Comparison of ENCODE assay signal across 9 mouse cellular contexts in genomic region chr7:97480290-97480689, GRCm38 (mm10). TPM values are rescaled to one million over a fixed set of nuclear protein-coding genes. Genes with fewer than 3 reads are reported as not detected.
A peak's percentile ranks its signal among the peaks of the same experiment; 100 is the strongest.
DNase-seq lines count a peak whose midpoint lies in the region; ATAC-seq and TF ChIP-seq lines count a peak whose summit lies in the region.
"Had no signal": no experiment of that assay in that cellular context is flagged by ENCODE, and none has a peak within 500 bp of the region (broad histone marks: within the 10 kb centered on the region; RNA-seq: fewer than 3 reads in every experiment).

No protein-coding gene starts in this region.

- H3K4me3 ChIP-seq in kidney, embryonic 16.5 days (ENCODE audit: low read length), result peak overlapping the region; percentile 87
- peak overlapping the region; percentile 10; the same call in 1 of the 2 replicates for H3K4me3 ChIP-seq in embryonic fibroblast, embryonic 13.5 days (ENCODE audit: insufficient read depth, low read length)
- peak overlapping the region; percentile 84 for H3K4me3 ChIP-seq in intestine, embryonic 15.5 days (replicated peaks)
- peak overlapping the region; percentile 38 for H3K4me3 ChIP-seq in myocyte

- no peak overlapping the region for H3ac ChIP-seq in myocyte (ENCODE audit: control insufficient read depth, insufficient read length)

- peaks cover 15% of the 10 kb centered on the region for H3K79me2 ChIP-seq in myocyte (ENCODE audit: control insufficient read depth, insufficient read depth)

- peaks cover 17% of the 10 kb centered on the region for H3K4me1 ChIP-seq in kidney, embryonic 16.5 days (ENCODE audit: insufficient read depth, low read length)
- peaks cover 3% of the 10 kb centered on the region for H3K4me1 ChIP-seq in embryonic fibroblast, embryonic 13.5 days (ENCODE audit: control insufficient read depth, insufficient read depth, low read length)
- peaks cover 8% of the 10 kb centered on the region for H3K4me1 ChIP-seq in intestine, embryonic 15.5 days (replicated peaks)

- no peak for DNase-seq in kidney, adult 18-20 months
- DNase-seq in embryo, embryonic 10 days (ENCODE audit: low spot score), result no peak
- DNase-seq in yolk sac, embryonic 10.5 days (ENCODE audit: low spot score), result no peak

- peak; percentile 41; the same call in 1 of the 2 replicates for ATAC-seq in kidney, embryonic 16.5 days (ENCODE audit: low FRiP score, low TSS enrichment)
- ATAC-seq in intestine, embryonic 15.5 days, result no peak
- no peak for ATAC-seq in megakaryocyte progenitor cell, adult 5-6 weeks (replicated peaks; ENCODE audit: poor library complexity)

- no peak for TF ChIP-seq CTCF in embryonic fibroblast, embryonic 13.5 days (IDR thresholded peaks at IDR 0.05; ENCODE audit: borderline replicate concordance, insufficient read depth, low read length)

- H3K36me3 ChIP-seq in kidney, embryonic 16.5 days (ENCODE audit: insufficient read depth, low read length), result peaks cover 5% of the 10 kb centered on the region; the same call in 1 of the 2 replicates
- no peaks in the 10 kb centered on the region for H3K36me3 ChIP-seq in intestine, embryonic 15.5 days
- peaks cover 1% of the 10 kb centered on the region for H3K36me3 ChIP-seq in myocyte (ENCODE audit: control insufficient read depth, insufficient read depth)

- no peaks in the 10 kb centered on the region for H3K27me3 ChIP-seq in kidney, embryonic 16.5 days (ENCODE audit: insufficient read depth, low read length)
- H3K27me3 ChIP-seq in intestine, embryonic 15.5 days (replicated peaks), result no peaks in the 10 kb centered on the region
- no peaks in the 10 kb centered on the region for H3K27me3 ChIP-seq in myocyte (ENCODE audit: control insufficient read depth, insufficient read depth, insufficient read length)
- H3K27me3 ChIP-seq: Patski had no signal

- peak overlapping the region; percentile 65 for H3K4me2 ChIP-seq in kidney, embryonic 16.5 days (replicated peaks; ENCODE audit: low read depth, low read length)
- H3K4me2 ChIP-seq in intestine, embryonic 15.5 days (replicated peaks), result peak overlapping the region; percentile 70
- H3K4me2 ChIP-seq in myocyte (ENCODE audit: low read depth), result peak overlapping the region; percentile 74

- no peak for TF ChIP-seq POLR2A in embryonic fibroblast, embryonic 13.5 days (IDR thresholded peaks at IDR 0.05; ENCODE audit: low read depth, low read length)
- no peak for TF ChIP-seq POLR2A in myocyte (IDR thresholded peaks at IDR 0.05; ENCODE audit: insufficient read length, low read depth)

- no peak overlapping the region for H3K27ac ChIP-seq in kidney, embryonic 16.5 days (ENCODE audit: low read length)
- no peak overlapping the region for H3K27ac ChIP-seq in embryonic fibroblast, embryonic 13.5 days (ENCODE audit: insufficient read depth, low read length)
- no peak overlapping the region for H3K27ac ChIP-seq in intestine, embryonic 15.5 days

- H3K9ac ChIP-seq in kidney, embryonic 16.5 days (replicated peaks; ENCODE audit: low read length), result peak overlapping the region; percentile 50; the same call in 1 of the 2 replicates
- H3K9ac ChIP-seq in intestine, embryonic 15.5 days, result no peak overlapping the region

- no peaks in the 10 kb centered on the region for H3K9me3 ChIP-seq in kidney, embryonic 16.5 days (ENCODE audit: low read length)
- H3K9me3 ChIP-seq in intestine, embryonic 15.5 days, result no peaks in the 10 kb centered on the region

- 26% methylated on average over 3 of the region's 3 CpGs for WGBS in kidney, embryonic 16.5 days
- WGBS in intestine, embryonic 15.5 days, result 12% methylated on average over 3 of the region's 3 CpGs

TF ChIP-seq in myocyte, 11 proteins besides CTCF, POLR2A, EP300 and RAD21:
- no peak for TF ChIP-seq MYOG (IDR thresholded peaks at IDR 0.05; ENCODE audit: control insufficient read depth in 1 of 3, insufficient read depth in 1 of 3, insufficient read length in 2 of 3, low read depth in 2 of 3)
- TF ChIP-seq REST (IDR thresholded peaks at IDR 0.05; ENCODE audit: insufficient read depth, insufficient read length), result no peak
- no peak for TF ChIP-seq POLR2AphosphoS2 (IDR thresholded peaks at IDR 0.05; ENCODE audit: insufficient read length, low read depth)
- TF ChIP-seq CEBPB (IDR thresholded peaks at IDR 0.05; ENCODE audit: insufficient read depth, poor library complexity, severe bottlenecking), result no peak
- no peak for TF ChIP-seq TCF12 (IDR thresholded peaks at IDR 0.05; ENCODE audit: insufficient read depth, poor library complexity, severe bottlenecking)
- no peak for TF ChIP-seq USF1 (IDR thresholded peaks at IDR 0.05; ENCODE audit: low read depth)
- TF ChIP-seq MYOD1 (IDR thresholded peaks at IDR 0.05; ENCODE audit: control insufficient read depth in 1 of 3, insufficient read length in 2 of 3, low read depth in 2 of 3), result no peak
- no peak for TF ChIP-seq SRF (IDR thresholded peaks at IDR 0.05; ENCODE audit: control insufficient read depth, insufficient read length, low read depth)
- TF ChIP-seq TCF3 (IDR thresholded peaks at IDR 0.05; ENCODE audit: insufficient read length, low read depth), result no peak
- TF ChIP-seq E2F4 (IDR thresholded peaks at IDR 0.05; ENCODE audit: insufficient read depth), result no peak
- TF ChIP-seq MAX (IDR thresholded peaks at IDR 0.05; ENCODE audit: low read depth), result no peak

RNA-seq across cellular contexts. Expression of gene Ints4, which starts 0.5 kb away (rescaled TPM):
- polyA plus RNA-seq in kidney, embryonic 16.5 days (2015; fragmentation: Nextera tagmentation; extraction: Ambion mirVana), result 59.2 and 60.4 TPM in 2 replicates
- polyA plus RNA-seq in embryonic fibroblast, embryonic 13.5 days (2011; ENCODE audit: insufficient read length, low read depth, missing spikeins), result 28.4 and 39.0 TPM in 2 replicates
- 41.1 and 42.1 TPM in 2 replicates for polyA plus RNA-seq in intestine, embryonic 15.5 days (2015; fragmentation: Nextera tagmentation; extraction: Ambion mirVana)
- polyA plus RNA-seq in myocyte (2012; fragmentation: generic; extraction: Trizol), result 24.9 TPM
- 80.7 and 124 TPM in 2 replicates for total RNA-seq in megakaryocyte progenitor cell, adult 5-6 weeks (2015)
- 44.6 and 62.6 TPM in 2 replicates for total RNA-seq in megakaryocyte progenitor cell, adult 5-6 weeks (2017)

RNA-seq across cellular contexts. Expression of gene Kctd14, which starts 29.2 kb away (rescaled TPM):
- polyA plus RNA-seq in kidney, embryonic 16.5 days (2015; fragmentation: Nextera tagmentation; extraction: Ambion mirVana), result 1.2 and 1.4 TPM in 2 replicates
- polyA plus RNA-seq in embryonic fibroblast, embryonic 13.5 days (2011; ENCODE audit: insufficient read length, low read depth, missing spikeins), result 0.70 TPM in 1 of 2 replicates, not detected in the other
- polyA plus RNA-seq in intestine, embryonic 15.5 days (2015; fragmentation: Nextera tagmentation; extraction: Ambion mirVana), result 4.5 and 9.0 TPM in 2 replicates
- polyA plus RNA-seq in myocyte (2012; fragmentation: generic; extraction: Trizol), result 0.10 TPM
- 5.9 and 6.7 TPM in 2 replicates for total RNA-seq in megakaryocyte progenitor cell, adult 5-6 weeks (2015)
- total RNA-seq in megakaryocyte progenitor cell, adult 5-6 weeks (2017), result 3.3 and 5.1 TPM in 2 replicates
- polyA plus RNA-seq: Patski had no signal

Comparison
In these comparisons a context has a peak if more than half of its experiments do, and no peak if none do; other contexts are left out.
1. H3K4me3 ChIP-seq: peak in every context shown above with its lines; median percentile 87 in kidney, embryonic 16.5 days; 84 in intestine, embryonic 15.5 days; 38 in myocyte; 10 in embryonic fibroblast, embryonic 13.5 days.